Mouse (Mus musculus) bone marrow, adult 2 months (tissue): ENCODE results near the gene Hnf1b.

Experiments used
- CTCF ChIP-seq: fragments of 200-500 bp; IDR thresholded peaks from 2 replicates; pipeline ENCODE4 v1.5.1; 2011; ENCODE audit warnings: low read length, control low read depth; ENCODE audit not compliant: control insufficient read depth, insufficient read depth
- POLR2A ChIP-seq: fragments of 200-500 bp; IDR thresholded peaks from 2 replicates; pipeline ENCODE4 v1.6.1; 2011; ENCODE audit warnings: low read depth, mild to moderate bottlenecking, control low read depth, low read length, borderline replicate concordance; ENCODE audit not compliant: control insufficient read depth

DNA sequence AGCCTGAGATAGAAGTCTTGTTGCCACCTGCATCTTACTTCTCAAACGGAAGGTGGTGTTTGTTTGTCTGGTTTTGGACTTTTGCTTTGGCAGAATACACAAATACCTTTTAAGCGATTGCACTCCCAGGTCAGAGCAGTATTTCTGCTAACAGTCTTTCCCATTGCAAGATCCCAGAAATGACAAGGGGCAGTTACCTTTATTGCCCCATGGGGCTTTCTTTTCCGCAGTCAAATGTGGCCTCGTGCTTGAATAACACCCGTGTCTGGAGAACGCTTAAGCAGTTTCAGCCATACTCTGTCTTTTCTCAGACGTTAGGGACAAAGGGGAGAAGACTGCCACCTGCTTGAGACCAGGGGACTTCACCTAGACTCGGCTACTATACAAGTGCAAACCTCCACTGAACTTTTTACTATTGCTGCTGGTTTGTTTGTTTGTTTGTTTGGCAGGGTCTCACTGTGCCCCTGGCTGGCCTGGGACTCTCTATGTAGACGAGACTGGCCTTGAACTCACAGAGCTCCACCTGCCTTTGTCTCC is 31.2 kb upstream of the Hnf1b start:
- TF ChIP-seq POLR2A (no peak), CTCF (no peak)
